Mouse (Mus musculus) forebrain, embryonic 16.5 days (tissue): ENCODE data around the gene Tapt1. TPM values are rescaled to one million over a fixed set of nuclear protein-coding genes. Genes with fewer than 3 reads are reported as not detected.

Source experiments
- ATAC-seq: fragments of 200-750 bp; cut with Nextera tagmentation; 2 replicates; pipeline ENCODE4 v1.8.0; 2017; ENCODE audit warnings: mild to moderate bottlenecking, moderate library complexity
- H3K27ac ChIP-seq: fragments of 300-500 bp; sonication (generic); 2 replicates; pipeline ENCODE4 v1.5.1; 2014; ENCODE audit warnings: low read length, control low read depth
- H3K27me3 ChIP-seq: fragments of 300-500 bp; sonication (generic); replicated peaks from 2 replicates; pipeline ENCODE4 v1.6.1; 2014; ENCODE audit warnings: low read length; ENCODE audit not compliant: control insufficient read depth, insufficient read depth
- H3K36me3 ChIP-seq: fragments of 300-500 bp; sonication (generic); 2 replicates; pipeline ENCODE4 v1.6.1; 2014; ENCODE audit not compliant: control insufficient read depth, insufficient read depth
- H3K4me1 ChIP-seq: fragments of 300-500 bp; sonication (generic); replicated peaks from 2 replicates; pipeline ENCODE4 v1.6.1; 2014; ENCODE audit warnings: low read length; ENCODE audit not compliant: control insufficient read depth, insufficient read depth
- H3K4me2 ChIP-seq: fragments of 300-500 bp; sonication (generic); 2 replicates; pipeline ENCODE4 v1.6.1; 2014; ENCODE audit warnings: mild to moderate bottlenecking, low read length, control low read depth
- H3K4me3 ChIP-seq: fragments of 300-500 bp; sonication (generic); replicated peaks from 2 replicates; pipeline ENCODE4 v1.5.1; 2014; ENCODE audit warnings: mild to moderate bottlenecking, low read length, control low read depth
- H3K9ac ChIP-seq: fragments of 300-500 bp; sonication (generic); replicated peaks from 2 replicates; pipeline ENCODE4 v1.6.1; 2014; ENCODE audit warnings: low read depth, low read length, control low read depth
- H3K9me3 ChIP-seq: fragments of 300-500 bp; sonication (generic); 2 replicates; pipeline ENCODE4 v1.6.1; 2016; ENCODE audit warnings: low read length; ENCODE audit not compliant: control insufficient read depth
- WGBS: fragments of 180-500 bp; shearing (Covaris S2); extraction: QIAGEN DNeasy Blood & Tissue Kit; methylation state at CpG from one replicate; pipeline ENCODE4 v1.1.7; 2014; 5-methylcytosine and 5-hydroxymethylcytosine counted together
- polyA plus RNA-seq: library from polyadenylated mRNA; unstranded; fragments of >200 nt; fragmentation: Nextera tagmentation; extraction: Ambion mirVana; gene quantifications from 2 replicates; pipeline ENCODE4 v1.2.1, GENCODE M21; 2015

The Tapt1 gene
- polyA plus RNA-seq, 1 experiment from 2014 or later = 27.3 TPM

- 76% methylated on average over 7 of the region's 7 CpGs for WGBS
- ATAC-seq = no peak
Measured at GRCm38 (mm10) chr5:44255756-44256398, 29.5 kb upstream of the Tapt1 start.

GRCm38 (mm10) chr5:44253449-44253848 lies 27.0 kb upstream of the Tapt1 start:
- H3K27me3 ChIP-seq = no peaks in the 10 kb centered on the region

More at GRCm38 (mm10) chr5:44255756-44256398, 29.5 kb upstream of the Tapt1 start:
- no peaks in the 10 kb centered on the region for H3K9me3 ChIP-seq
- no peak overlapping the region for H3K9ac ChIP-seq
- H3K27me3 ChIP-seq = no peaks in the 10 kb centered on the region
- no peak overlapping the region for H3K4me3 ChIP-seq
- no peak overlapping the region for H3K27ac ChIP-seq
- H3K4me1 ChIP-seq = no peaks in the 10 kb centered on the region
- H3K36me3 ChIP-seq = no peaks in the 10 kb centered on the region
- H3K4me2 ChIP-seq = no peak overlapping the region

GRCm38 (mm10) chr5:44252395-44252794 lies 26.0 kb upstream of the Tapt1 start:
- Histone ChIP-seq H3K27ac (no peak overlapping the region), H3K9me3 (no peaks in the 10 kb centered on the region), H3K36me3 (no peaks in the 10 kb centered on the region), H3K4me2 (no peak overlapping the region), H3K9ac (no peak overlapping the region), H3K27me3 (no peaks in the 10 kb centered on the region), H3K4me1 (0 out of 2 replicates have a peak, but pooled peaks cover 2% of the 10 kb centered on the region), H3K4me3 (no peak overlapping the region)
- no peak for ATAC-seq
- 83% methylated on average over 4 of the region's 4 CpGs for WGBS

More at GRCm38 (mm10) chr5:44253449-44253848, 27.0 kb upstream of the Tapt1 start:
- WGBS = 87% methylated on average over 6 of the region's 6 CpGs
- no peak for ATAC-seq
- Histone ChIP-seq H3K4me1 (0 out of 2 replicates have a peak, but pooled peaks cover 2% of the 10 kb centered on the region), H3K9me3 (no peaks in the 10 kb centered on the region), H3K27ac (no peak overlapping the region), H3K4me3 (no peak overlapping the region), H3K36me3 (no peaks in the 10 kb centered on the region), H3K9ac (no peak overlapping the region), H3K4me2 (no peak overlapping the region)

- no peaks in the 10 kb centered on the region for H3K36me3 ChIP-seq
- no peak overlapping the region for H3K4me3 ChIP-seq
- no peak overlapping the region for H3K4me2 ChIP-seq
- H3K9ac ChIP-seq = no peak overlapping the region
- H3K4me1 ChIP-seq = 0 out of 2 replicates have a peak, but pooled peaks cover 2% of the 10 kb centered on the region
- H3K27me3 ChIP-seq = no peaks in the 10 kb centered on the region
- no peak overlapping the region for H3K27ac ChIP-seq
- 39% methylated on average over 5 of the region's 5 CpGs for WGBS
- no peaks in the 10 kb centered on the region for H3K9me3 ChIP-seq
- ATAC-seq = peak; percentile 43; the same call in 1 of the 2 replicates
Measured at GRCm38 (mm10) chr5:44250211-44250955, 24.0 kb upstream of the Tapt1 start.

- Histone ChIP-seq H3K27ac (no peak overlapping the region), H3K27me3 (no peaks in the 10 kb centered on the region), H3K9ac (no peak overlapping the region), H3K36me3 (no peaks in the 10 kb centered on the region), H3K4me3 (no peak overlapping the region), H3K4me2 (no peak overlapping the region), H3K9me3 (no peaks in the 10 kb centered on the region), H3K4me1 (0 out of 2 replicates have a peak, but pooled peaks cover 2% of the 10 kb centered on the region)
- WGBS = 89% methylated on average over 6 of the region's 6 CpGs
- ATAC-seq = no peak
Measured at GRCm38 (mm10) chr5:44249363-44249762, 22.9 kb upstream of the Tapt1 start.

GRCm38 (mm10) chr5:44246493-44247217 lies 20.2 kb upstream of the Tapt1 start:
- Histone ChIP-seq H3K36me3 (no peaks in the 10 kb centered on the region), H3K27ac (no peak overlapping the region), H3K4me1 (0 out of 2 replicates have a peak, but pooled peaks cover 2% of the 10 kb centered on the region), H3K9me3 (no peaks in the 10 kb centered on the region), H3K27me3 (no peaks in the 10 kb centered on the region), H3K4me2 (no peak overlapping the region), H3K9ac (no peak overlapping the region), H3K4me3 (no peak overlapping the region)
- no peak for ATAC-seq
- WGBS = 34% methylated on average over 11 of the region's 11 CpGs

GRCm38 (mm10) chr5:44244894-44245423 lies 18.5 kb upstream of the Tapt1 start:
- H3K4me1 ChIP-seq = 0 out of 2 replicates have a peak, but pooled peaks cover under 1% of the 10 kb centered on the region
- no peak overlapping the region for H3K27ac ChIP-seq
- H3K36me3 ChIP-seq = no peaks in the 10 kb centered on the region
- H3K27me3 ChIP-seq = no peaks in the 10 kb centered on the region
- no peak overlapping the region for H3K4me2 ChIP-seq
- no peak for ATAC-seq
- 73% methylated on average over 7 of the region's 7 CpGs for WGBS
- no peaks in the 10 kb centered on the region for H3K9me3 ChIP-seq
- no peak overlapping the region for H3K4me3 ChIP-seq
- H3K9ac ChIP-seq = no peak overlapping the region

GRCm38 (mm10) chr5:44242828-44243227 lies 16.4 kb upstream of the Tapt1 start:
- Histone ChIP-seq H3K27me3 (no peaks in the 10 kb centered on the region), H3K36me3 (no peaks in the 10 kb centered on the region), H3K9me3 (no peaks in the 10 kb centered on the region), H3K4me1 (no peaks in the 10 kb centered on the region), H3K4me3 (no peak overlapping the region), H3K27ac (no peak overlapping the region), H3K9ac (no peak overlapping the region), H3K4me2 (no peak overlapping the region)
- no peak for ATAC-seq
- WGBS = 91% methylated on average over 4 of the region's 4 CpGs

GRCm38 (mm10) chr5:44241726-44242125 lies 15.3 kb upstream of the Tapt1 start:
- H3K4me2 ChIP-seq = no peak overlapping the region
- no peak overlapping the region for H3K9ac ChIP-seq
- ATAC-seq = no peak
- no peak overlapping the region for H3K4me3 ChIP-seq
- H3K27me3 ChIP-seq = no peaks in the 10 kb centered on the region
- no peak overlapping the region for H3K27ac ChIP-seq
- 100% methylated on average over 1 of the region's 1 CpGs for WGBS
- no peaks in the 10 kb centered on the region for H3K4me1 ChIP-seq
- no peaks in the 10 kb centered on the region for H3K9me3 ChIP-seq
- no peaks in the 10 kb centered on the region for H3K36me3 ChIP-seq
